ENCODE assay signal across 16 mouse cellular contexts in genomic region chr8:87297331-87297730, GRCm38 (mm10).
"Had no signal": no experiment of that assay in that cellular context is flagged by ENCODE, and none has a peak within 500 bp of the region (broad histone marks: within the 10 kb centered on the region; RNA-seq: fewer than 3 reads in every experiment).

No protein-coding gene starts in this region.

- H3K4me1 ChIP-seq: limb, embryonic 15.5 days; liver, embryonic 12.5 days; neural tube, embryonic 12.5 days; stomach, embryonic 15.5 days had no signal

- H3K4me3 ChIP-seq: left cerebral cortex, adult 2 months; limb, embryonic 15.5 days; liver, embryonic 12.5 days; midbrain, embryonic 10.5 days; neural tube, embryonic 12.5 days; stomach, embryonic 15.5 days had no signal

- H3K27ac ChIP-seq: kidney, postnatal 0 days; left cerebral cortex, adult 2 months; limb, embryonic 15.5 days; liver, embryonic 12.5 days; midbrain, embryonic 10.5 days; neural tube, embryonic 12.5 days; stomach, embryonic 15.5 days had no signal

- H3K27me3 ChIP-seq: limb, embryonic 15.5 days; liver, embryonic 12.5 days; neural tube, embryonic 12.5 days; stomach, embryonic 15.5 days had no signal

- DNase-seq: kidney, adult 11 months; kidney, adult 9 months; kidney, postnatal 36 days; lung, embryonic 14.5 days; lung, postnatal 10 days; lung, postnatal 4 days; midbrain, embryonic 14.5 days; right cerebral cortex, postnatal 4 days; thymus, postnatal 36 days had no signal
